Mouse (Mus musculus) layer of hippocampus, adult 9-10 months (tissue): ENCODE data around the gene Mfap3l.
"Not testable (repeated sequence)": the region's sequence is repeated elsewhere in the genome, so short reads cannot be mapped to it uniquely, and the experiment has no call there.

Source experiments
- DNase-seq: peaks from one replicate; pipeline ENCODE4 v3.0.0; 2022; ENCODE audit warnings: low spot score

Gene Mfap3l

DNA sequence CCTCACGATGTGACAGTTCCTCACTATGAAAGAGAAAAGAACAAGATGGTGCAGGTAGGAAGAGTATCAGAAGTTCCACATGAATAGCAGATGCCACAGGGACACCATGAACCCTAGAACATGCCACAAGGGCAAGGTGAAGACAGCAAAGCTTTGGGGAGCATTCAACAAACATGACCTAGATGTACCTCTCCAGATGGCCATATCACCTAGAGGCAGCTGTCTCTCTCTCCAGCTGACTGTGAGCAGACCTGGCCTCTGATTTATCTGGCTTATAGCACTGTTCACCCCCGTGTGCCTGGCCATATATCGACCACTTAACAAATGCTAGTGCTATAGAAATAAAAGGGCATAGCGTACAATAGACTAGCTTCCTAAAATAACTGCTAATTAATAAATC is 17.5 kb downstream of the Mfap3l start:
- no peak for DNase-seq

DNA sequence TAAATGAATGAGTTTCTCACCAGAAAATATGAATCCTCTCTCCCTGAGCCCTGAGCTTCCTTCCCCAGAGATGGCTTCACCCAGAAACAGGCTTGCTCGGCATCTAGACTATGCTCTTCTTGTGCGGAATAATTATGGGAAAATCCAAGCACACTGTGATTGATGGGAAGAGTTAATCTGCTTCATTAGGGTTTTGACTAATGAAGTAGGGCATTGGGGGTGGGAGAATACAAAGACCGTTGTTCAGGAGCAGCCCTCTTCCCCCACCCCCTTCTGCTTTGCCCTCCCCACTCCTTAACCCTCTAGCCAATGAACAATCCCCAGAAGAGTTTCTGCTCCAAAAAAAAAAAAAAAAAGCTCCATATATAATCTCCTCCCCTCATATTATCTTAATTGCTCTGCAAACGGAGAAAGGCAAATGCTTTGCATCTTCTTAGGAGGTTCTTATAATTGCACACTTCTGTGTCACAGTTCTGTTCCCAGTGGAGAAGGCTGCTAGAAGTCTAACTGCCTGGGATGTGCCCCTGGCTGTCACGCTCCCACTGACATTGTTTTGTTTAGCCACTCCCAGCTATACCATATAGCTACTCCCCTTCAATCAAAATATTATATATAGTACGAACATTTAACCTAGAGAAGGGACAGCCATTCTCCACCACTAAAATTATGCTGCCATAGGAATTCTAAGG is 24.9 kb downstream of the Mfap3l start:
- no peak for DNase-seq

DNA sequence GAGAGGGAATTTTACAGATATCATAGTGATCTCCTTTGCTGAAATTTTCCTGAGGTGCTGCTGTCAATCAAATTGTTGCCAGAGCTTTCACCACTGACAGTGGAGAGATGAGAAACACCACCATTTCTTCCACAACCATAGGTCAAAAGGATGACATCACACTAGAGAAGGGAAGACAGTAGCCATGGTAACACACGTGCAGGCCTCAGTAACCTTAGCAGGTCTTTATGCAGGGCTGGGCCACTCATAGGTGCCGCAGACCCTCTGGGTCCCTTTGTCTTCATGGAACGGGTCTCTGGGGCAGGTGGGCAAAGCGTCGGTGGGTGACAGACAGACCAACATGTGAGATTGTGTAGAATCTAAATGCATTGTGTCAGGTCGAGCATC is 25.5 kb downstream of the Mfap3l start:
- DNase-seq: no peak

DNA sequence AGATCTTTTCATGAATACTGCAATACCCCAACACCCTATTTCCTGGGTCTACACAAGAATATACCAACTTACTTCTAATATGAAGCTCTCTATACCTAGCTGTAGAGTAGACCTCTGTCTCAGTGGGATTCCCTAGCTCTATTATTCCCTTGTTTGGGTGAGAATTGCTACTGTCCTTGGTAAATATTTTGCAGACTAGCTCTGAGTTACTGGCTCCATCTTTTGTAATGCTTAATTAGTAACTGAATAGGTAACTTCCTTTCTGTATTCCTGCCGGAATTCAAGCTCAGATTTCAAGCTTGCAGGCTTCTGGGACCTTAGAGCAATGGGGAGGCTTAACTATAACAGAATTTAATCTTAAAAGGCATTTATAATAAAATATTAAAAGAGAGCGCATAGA is 26.1 kb downstream of the Mfap3l start:
- not testable (repeated sequence) for DNase-seq

DNA sequence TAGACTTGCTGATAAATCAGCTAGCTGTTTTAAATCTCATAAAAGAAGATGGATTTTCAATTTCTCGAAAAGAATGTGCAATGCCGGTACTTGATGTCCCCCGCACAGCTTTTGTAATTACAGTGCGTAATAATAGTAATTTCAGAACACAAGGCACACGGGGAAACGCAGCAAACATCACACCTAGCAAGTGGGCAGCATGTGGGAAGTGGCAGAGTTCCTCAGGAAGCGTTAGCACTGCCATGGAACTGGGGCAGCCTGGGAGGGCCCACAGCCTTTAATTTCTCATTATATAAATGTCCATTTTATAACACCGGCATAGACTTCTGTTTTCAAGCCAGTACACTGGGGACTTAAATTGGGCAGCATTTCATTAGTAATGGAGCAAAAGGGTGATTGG is 27.1 kb downstream of the Mfap3l start:
- DNase-seq: no peak

DNA sequence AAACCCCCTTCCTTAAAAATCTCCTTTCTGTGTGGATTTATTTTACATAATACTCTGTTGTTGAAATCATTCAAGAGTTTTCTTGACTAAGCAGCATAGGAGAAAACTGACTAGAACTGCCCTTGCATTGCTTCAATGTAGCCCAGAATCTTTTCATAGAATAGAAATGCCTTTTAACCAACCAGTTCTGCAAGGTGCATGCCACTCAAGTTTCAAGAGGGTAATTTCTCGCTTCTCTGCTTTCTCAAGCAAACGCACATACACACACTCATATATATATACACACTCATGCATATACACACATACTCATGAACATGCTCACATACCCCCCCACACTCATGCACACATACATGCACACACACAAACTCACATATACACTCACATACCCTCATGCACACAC is 28.6 kb downstream of the Mfap3l start:
- no peak for DNase-seq

DNA sequence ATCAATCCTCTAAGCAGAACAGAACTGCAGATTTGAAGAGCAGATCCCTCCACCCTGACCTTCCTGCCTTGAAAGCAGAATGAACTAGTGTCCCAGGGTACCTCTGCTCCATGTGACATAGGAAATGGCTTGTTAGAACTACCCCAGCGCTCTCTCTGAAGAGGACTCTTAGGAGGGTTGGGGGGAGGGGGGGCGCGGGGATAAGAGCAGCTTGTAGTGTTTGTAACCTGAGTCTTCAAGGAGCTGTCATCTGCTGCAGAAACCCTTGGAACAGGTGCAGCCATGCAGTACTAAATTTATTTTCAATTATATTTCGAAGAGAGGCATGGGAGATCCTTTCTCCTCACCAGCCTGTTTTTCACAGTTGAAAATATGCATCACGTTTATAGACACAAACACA is 30.9 kb downstream of the Mfap3l start:
- no peak for DNase-seq

DNA sequence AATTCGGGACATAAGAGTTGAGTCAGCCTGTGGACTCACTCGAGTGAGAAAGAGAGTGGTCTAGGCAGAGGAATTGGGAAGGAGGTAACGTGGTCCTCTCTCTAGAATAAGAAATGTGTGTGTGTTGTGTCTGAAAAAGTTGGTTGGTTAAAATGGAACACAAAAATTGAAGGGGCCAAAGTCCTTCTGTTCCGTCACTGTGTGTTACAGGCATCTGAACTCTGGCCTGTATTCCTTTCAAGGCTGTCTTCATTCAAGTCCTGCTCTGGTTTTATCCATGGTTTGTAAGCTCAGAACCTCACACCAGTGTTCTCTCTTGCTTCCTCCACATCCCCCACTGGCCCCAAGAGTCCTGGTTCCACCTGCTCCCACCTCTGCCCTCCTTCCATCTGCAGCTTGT is 33.2 kb downstream of the Mfap3l start:
- DNase-seq: no peak

DNA sequence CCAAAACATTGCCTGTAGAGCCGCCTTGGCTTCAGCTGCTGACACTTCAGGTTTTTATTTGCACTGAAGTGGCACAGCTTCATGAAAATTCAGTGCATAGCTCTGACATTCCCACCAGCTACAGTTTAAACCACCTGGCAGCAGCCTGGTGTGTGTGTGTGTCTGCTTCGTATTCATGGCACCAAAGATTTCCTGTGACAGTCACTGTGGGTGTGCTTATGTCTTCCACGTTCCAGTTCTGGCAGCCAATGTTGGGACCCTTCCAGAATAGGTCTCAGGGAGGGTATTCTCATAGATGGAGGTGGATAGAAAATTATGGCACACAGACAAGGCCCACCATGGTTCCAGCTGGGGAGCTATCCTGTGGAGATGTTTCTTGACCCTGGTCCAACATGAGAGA is 34.2 kb downstream of the Mfap3l start:
- DNase-seq: no peak

DNA sequence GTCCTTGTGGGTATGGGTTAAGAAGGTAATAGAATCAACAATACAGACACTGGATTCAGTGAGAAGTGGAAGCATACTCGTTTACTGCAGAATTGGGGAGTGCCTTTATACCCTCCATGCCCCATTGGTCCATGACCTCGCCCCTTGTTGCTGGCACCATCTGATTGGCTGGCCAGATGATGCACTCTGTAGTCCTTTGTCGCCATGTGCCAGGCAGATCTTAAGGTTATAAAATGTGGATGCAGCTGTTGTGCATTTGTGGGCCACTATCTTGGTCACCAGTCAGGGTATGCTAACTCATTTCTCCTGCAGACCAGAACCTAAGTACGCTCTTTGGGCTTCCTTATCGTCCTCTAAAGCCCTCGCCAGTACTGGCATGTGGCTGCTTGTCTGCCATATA is 46.0 kb downstream of the Mfap3l start:
- no peak for DNase-seq

DNA sequence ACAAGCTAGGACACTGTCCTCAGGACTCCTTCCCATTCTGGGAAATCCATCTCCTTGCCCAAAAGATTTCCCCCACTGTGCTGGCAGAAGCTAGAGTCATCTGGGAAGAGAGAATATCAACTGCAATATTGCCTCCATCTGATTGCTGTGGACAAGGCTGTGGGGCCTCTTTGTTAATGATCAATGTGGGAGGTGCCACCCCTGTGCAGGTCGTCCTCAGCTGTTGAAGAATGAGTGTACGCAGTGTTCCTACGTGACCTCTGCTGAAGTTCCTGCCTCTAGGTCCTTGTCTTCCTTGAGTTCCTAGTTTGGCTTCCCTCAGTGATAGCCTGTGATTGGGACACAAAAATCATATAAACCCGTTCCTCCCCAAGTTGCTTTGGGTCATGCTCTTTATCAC is 49.2 kb downstream of the Mfap3l start:
- no peak for DNase-seq

DNA sequence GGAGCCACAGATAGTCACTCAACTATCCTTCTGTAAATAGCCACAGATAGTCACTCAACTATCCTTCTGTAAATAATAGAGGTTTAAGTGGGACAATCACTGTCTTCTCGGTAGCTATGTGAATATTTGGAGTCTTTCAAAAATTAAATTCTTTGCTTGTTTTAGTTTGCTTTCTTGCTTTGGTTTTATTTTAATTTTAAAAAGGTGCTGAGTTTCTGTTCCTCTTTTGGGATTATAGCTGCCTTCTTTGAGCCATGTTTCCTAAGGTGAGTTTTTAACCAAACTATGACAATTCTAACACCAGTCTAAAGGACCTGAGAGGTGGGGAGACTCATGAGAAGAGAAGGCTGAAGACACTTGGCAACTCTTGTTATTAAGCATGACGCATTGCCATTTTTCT is 49.7 kb downstream of the Mfap3l start:
- DNase-seq: no peak

DNA sequence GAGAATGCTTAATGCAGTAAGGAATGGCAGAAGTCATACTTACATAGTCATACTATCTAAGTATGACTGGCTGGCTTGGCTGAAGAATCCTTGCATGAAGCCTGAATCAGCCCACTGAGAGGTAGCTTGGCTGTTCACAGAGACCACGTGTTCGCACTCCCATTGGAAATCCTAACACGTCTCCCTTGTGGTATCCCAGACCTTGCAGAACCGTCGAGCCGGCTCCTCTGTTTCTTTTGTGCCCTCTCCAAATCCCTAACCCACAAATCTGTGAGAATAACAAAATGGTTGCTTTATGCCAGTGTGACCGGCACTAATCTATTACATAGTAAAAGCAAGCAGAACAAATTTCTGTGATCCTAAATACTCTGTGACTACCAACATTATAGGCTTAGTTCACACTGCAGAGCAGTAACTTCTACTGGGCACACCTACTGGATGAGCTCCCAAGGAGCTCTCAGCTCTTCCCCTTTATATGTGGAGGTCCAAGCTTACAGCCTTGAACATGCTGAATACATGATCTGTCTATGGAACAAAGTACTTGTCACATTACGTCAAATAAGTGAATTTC is 79.0 kb downstream of the Mfap3l start:
- DNase-seq: no peak

DNA sequence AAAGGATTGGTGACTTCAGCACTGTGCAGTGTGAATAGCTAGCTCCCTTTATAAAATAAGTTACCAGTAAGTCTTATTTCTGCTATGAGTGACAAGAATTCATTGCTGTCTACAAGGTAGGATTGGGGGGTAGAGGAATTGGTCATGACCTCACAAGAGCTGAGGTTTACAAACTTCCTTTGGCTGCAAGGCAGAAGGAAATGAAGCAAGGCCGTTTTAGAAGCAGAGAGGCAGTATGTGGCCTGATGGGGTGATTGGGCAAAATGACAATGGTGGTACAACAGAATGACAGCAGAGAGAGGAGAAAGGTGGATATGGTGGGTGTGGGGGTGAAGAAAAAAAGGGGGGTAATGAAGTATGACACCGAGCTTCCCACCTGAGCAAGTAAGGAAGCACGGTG is 82.1 kb downstream of the Mfap3l start:
- no peak for DNase-seq

DNA sequence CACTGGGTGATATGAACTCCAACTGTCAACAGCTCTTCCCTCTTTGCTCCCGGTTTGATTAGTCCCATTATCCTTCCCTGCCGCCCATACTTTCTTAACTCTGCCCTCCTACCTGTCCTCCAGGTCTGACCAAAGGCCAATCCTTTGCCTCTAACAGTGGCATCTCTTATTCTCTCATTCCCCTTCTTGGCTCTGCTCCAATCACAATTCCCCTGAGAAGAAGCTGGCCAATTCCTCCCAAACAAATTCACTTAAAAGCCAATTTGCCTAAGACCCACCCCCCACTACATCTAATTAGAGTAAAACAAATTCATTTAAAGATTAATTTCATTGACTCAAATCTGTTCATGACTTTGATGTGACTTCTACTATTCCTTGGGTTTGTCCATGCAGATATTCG is 86.1 kb downstream of the Mfap3l start:
- no peak for DNase-seq
